Mouse (Mus musculus) monocyte, adult 5-6 weeks (primary cell): ENCODE measurements at regions not wholly inside any gene's neighbourhood (a gene's known extent, or its start where the extent isn't known, plus 50 kb on each side); places are given as distances from the start of the nearest gene placed in this dataset.
A peak's percentile ranks its signal among the peaks of the same experiment; 100 is the strongest.

Source experiments
- ATAC-seq: fragments of 153-309, 156-312 bp; replicated peaks from 2 replicates; pipeline ENCODE4 v1.8.0; 2017; ENCODE audit warnings: mild to moderate bottlenecking; ENCODE audit not compliant: low TSS enrichment, insufficient number of reproducible peaks, severe bottlenecking, poor library complexity, low FRiP score

DNA sequence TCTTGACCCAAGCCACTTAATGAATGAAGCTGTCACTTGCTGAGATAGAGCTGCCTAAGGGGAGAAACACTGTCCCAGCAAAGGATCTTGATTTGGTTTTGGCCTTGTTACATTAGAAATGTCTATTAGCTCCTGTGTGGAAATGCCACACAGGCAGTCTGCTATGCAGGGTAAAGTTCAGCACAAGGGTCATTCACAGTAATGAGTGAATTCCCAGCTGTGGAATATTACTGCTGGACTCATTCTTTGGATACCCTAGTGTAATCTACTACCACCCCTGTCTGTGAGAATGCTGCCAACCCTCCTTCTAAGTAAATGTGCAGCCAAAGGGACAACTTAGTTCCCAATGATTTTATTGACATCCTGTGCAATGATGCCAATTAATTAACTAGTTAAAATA lies 322.2 kb upstream of the Clnk start:
- ATAC-seq: no peak

- 0 out of 2 replicates have a peak, but pooled peaks have one; percentile 47 for ATAC-seq
Observed at GRCm38 (mm10) chr5:39191153-39191552, 314.5 kb upstream of the Clnk start.

DNA sequence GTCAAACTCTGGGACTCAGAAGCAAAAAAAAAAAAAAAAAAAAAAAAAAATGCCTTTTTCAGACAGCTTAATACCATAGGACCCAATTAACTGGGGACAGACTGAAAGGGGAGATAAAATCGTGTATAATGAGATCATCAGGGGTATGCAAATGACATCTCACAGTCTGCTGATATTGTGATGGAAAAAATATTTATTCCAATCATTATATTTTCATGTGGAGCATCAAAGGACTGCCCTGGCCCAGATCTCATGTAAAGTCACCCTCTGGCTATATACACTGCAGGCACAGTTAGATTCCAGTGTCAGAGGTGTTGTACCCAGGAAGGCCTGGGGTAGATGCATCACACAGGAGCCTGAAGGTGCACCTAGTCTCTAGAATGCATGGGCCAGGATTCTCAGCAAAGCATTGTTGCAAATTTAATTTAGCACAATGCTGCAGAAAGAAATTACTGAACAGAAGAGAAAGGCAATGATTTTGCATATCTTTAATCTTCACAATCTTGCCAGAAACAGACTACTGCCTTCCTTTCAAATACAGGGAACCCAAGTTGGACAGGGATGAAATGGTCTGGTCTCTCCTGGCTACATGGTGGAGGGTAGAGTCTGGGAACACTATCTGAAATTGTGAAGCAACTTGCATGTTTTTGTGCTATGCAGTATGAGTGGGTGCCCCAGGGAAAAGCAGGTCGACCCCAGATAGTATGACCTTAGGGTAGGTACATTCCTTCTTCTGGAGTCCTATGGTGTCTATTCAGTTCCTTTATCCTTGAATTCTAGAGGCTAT lies 305.2 kb upstream of the Clnk start:
- ATAC-seq: no peak

DNA sequence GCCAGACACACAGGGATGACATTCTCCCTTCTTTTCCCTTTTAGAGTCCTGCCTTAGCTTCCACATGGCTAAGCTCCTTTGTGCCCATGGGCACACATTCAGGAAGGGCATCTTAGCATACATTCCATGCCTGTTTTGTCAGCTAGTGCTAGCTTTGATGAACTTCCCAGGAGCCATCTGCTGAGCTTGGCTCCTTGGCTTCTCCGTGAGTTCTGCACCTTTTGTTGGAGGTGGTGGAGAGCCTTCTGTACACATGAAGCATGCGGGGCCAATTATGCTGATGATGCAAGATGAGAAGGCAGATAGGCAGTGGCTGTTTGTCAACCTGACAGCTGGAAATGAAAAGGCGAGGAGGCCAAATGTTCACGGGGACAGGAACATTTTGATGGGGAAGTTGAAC lies 304.4 kb upstream of the Clnk start:
- no peak for ATAC-seq

DNA sequence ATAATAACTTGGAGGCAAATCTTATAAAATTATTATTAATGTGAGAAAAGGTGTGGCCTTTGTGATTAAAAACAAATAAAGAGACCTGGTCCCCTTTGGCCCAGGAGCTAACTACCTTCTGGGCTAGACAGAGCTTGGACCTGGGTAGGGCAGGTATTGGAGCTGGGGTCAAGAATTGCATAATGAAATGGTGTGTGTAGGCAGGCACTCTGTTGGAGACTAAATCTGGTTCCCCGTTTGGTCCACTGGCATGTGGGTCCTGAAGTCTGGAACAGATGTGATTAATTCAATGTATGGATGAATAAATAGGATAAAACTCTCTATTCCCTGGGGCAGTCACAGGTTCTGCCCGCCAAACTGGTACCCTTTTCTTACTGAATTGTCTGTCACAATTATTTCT lies 301.3 kb upstream of the Clnk start:
- no peak for ATAC-seq

- no peak for ATAC-seq
Observed at GRCm38 (mm10) chr5:39176906-39177305, 300.3 kb upstream of the Clnk start.

DNA sequence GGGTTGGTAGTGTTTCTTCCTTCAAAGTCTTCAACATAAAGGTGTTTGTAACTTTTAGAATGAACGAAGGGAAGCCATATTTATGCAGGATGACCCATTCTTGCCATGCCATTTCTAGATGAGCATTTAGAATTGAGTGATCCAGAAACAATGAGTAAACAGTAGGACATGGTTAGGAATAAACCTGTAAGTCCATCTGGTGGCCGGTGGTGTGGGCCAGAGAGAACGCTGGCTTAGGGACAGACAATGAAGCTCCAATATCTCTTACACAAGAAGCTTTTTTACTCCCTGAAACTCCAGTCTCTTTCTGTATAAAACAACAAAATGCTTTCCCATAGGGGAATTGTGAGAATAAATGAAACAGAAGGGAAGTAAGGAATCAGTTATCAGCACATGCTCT lies 296.9 kb upstream of the Clnk start:
- no peak for ATAC-seq

- no peak for ATAC-seq
Observed at GRCm38 (mm10) chr5:39159651-39160050, 283.0 kb upstream of the Clnk start.

DNA sequence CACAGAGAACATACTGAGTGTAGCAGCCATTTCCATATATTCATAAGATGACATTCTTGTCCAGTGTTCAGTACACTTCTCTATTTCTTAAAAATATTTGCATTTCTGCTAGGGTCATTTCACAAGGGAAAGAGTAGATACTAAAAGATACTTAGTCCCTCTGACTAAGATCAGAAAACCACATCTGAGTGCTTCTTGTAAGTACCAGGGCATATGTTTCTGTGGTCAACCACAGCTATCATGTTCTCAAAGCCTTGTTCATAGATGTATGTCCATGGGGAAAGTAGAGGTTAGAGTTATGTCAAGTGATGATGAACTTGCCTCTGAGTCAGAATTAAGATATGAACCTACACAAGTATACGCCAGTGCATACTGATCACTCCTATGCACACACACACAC lies 279.2 kb upstream of the Clnk start:
- ATAC-seq: no peak

DNA sequence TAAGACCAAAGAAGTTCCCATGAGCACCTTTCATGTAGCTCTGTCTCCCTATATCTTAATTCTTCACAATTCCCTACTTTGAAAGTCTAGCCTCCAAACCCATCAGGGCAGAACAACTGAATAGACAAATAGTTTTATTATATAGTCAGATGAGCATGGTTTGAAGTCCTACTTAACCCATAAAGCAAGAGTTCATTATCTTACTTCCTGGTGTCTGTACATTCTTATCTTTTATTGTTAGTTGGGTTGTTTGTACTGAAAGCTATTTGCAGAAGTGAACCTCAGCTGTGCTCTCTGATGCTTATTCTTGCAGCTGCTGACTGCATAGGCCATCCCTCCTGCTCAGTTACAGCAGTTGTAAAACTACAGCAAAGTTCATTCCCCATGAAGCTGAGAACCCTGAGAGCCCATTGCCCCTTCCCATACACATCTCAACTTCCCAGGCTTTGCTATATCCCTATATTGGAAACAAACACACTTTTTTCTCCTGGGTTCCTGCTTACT lies 276.7 kb upstream of the Clnk start:
- no peak for ATAC-seq

GRCm38 (mm10) chr5:39151917-39152316 lies 275.3 kb upstream of the Clnk start:
- ATAC-seq: no peak

DNA sequence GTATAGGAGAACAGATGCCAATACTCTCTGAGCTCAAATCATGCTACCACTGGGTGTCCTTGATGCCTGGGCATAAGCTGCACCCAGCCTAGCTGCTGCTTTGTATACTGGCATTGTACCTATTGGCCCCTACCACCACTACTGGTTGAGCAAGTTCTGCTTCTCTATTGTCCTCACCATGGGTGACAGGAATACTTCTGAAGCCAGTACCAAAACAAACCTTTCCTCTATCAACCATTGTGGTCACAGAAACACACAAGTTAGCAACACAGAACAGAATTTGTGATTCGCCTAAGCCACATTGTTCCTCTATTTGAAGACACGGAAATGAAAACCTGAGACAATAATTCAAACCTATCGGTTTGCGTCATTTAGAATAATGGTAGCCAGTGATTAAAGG lies 274.3 kb upstream of the Clnk start:
- no peak for ATAC-seq

GRCm38 (mm10) chr5:39145658-39146057 lies 269.0 kb upstream of the Clnk start:
- no peak for ATAC-seq

DNA sequence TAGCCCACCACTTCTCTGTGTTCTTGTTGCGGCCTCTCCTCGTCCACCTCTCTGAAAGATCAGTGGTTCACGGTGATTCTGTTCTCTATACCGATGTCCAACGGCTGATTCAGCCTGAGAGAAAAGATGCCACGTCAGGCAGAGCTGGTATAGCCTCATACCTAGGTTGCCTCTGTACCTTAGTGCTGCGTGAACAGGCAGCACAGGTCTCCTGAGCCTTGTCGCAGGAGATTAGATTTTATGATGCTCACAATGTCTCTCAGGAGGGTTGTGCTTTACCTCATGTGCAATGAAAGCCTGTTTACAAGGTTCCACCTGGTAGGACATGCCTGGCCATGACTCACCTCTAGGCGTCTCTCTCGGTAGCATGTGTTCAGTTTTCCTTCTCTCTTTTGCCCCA lies 267.6 kb upstream of the Clnk start:
- ATAC-seq: no peak

- ATAC-seq: no peak
Observed at GRCm38 (mm10) chr5:39143648-39144047, 267.0 kb upstream of the Clnk start.

DNA sequence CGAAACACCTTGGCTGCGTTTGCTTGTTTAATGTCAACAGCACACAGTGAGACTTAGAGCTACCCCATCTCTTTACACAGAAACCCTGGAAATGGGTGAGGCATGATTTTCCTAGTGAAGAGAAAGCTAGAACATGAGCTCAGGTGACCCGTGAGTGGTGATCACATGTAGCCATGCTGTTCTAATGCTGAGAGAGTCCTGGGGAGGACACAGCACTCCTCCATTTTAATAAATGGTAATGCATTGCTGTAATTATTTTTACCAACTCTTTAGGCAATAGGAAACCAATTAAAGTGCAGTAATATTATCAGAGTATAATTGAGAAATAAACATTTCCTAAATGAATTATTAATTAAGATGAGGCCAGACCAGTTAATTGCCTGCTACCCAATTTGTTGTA lies 261.8 kb upstream of the Clnk start:
- ATAC-seq: no peak

DNA sequence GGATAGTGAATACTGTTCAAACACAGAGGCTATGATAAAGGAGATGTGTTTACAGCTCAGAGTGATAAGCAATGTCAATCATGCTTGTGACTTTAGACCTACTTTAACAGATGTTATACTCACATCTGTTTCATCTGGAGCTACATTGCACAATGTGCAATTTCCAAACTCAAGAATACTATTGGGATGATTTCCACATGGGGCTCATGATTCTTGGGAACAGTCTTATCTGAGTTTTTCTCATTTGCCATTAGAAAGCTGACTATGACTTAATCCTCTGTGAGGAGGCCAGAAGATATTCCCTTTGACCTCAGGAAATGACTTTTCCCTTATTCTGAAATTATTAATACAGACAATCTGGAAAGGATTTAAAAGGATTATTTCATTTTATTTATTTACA lies 252.3 kb upstream of the Clnk start:
- ATAC-seq: no peak

DNA sequence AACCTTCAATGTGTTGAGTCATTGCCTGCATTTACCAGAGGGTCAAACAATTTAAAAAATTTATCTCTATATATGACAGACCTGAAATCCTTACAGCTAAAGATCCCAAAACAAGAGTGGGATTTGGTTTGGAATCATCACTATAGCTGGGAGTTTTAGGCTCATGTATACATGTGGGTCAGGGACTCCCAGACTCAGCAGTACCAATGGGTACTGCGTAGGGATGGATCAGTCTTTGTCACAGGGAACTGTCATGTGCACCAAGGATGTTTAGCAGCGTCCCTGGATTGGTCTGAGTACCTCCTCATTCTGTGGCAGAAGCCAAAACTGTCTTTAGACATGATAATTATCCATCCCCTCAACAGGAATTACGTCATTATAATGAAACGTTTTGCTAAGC lies 250.2 kb upstream of the Clnk start:
- ATAC-seq: no peak

GRCm38 (mm10) chr5:39126270-39126691 lies 249.7 kb upstream of the Clnk start:
- ATAC-seq: no peak

GRCm38 (mm10) chr5:39110336-39110735 lies 233.7 kb upstream of the Clnk start:
- ATAC-seq: no peak

- ATAC-seq: no peak
Observed at GRCm38 (mm10) chr5:39109526-39109925, 232.9 kb upstream of the Clnk start.
